Mouse (Mus musculus) erythroblast, adult 5-6 weeks (primary cell): ENCODE measurements around the gene Gli3. TPM values are rescaled to one million over a fixed set of nuclear protein-coding genes. Genes with fewer than 3 reads are reported as not detected.

Experiments
- ATAC-seq: replicated peaks from 2 replicates; pipeline ENCODE4 v1.8.0; 2016; ENCODE audit warnings: moderate number of reproducible peaks, mild to moderate bottlenecking, moderate TSS enrichment, inconsistent platforms; ENCODE audit not compliant: poor library complexity, low FRiP score, severe bottlenecking
- total RNA-seq, 2 experiments: library from RNA; stranded (forward) in 1 of 2; stranded (reverse) in 1 of 2; fragments of 150-400 nt in 1 of 2; fragments of 200-764, 138-1000 nt in 1 of 2; gene quantifications; 2 replicates each; pipeline versions ENCODE4 v1.2.3 to v1.2.4; 2015 to 2017; ENCODE audit warnings: low replicate concordance in 2 of 2

Gene Gli3
- total RNA-seq, 2 experiments from 2014 or later = not detected

- ATAC-seq = no peak
Measured at GRCm38 (mm10) chr13:15545346-15545896, 82.4 kb downstream of the Gli3 start.

GRCm38 (mm10) chr13:15546258-15546657, 83.2 kb downstream of the Gli3 start:
- no peak for ATAC-seq

- no peak for ATAC-seq
Measured at GRCm38 (mm10) chr13:15549466-15549865, 86.4 kb downstream of the Gli3 start.

GRCm38 (mm10) chr13:15550027-15550602, 87.1 kb downstream of the Gli3 start:
- no peak for ATAC-seq

- no peak for ATAC-seq
Measured at GRCm38 (mm10) chr13:15550731-15551130, 87.7 kb downstream of the Gli3 start.

- ATAC-seq = no peak
Measured at GRCm38 (mm10) chr13:15552009-15552408, 89.0 kb downstream of the Gli3 start.

GRCm38 (mm10) chr13:15556646-15557098, 93.6 kb downstream of the Gli3 start:
- no peak for ATAC-seq

GRCm38 (mm10) chr13:15561441-15561840, 98.4 kb downstream of the Gli3 start:
- no peak for ATAC-seq

GRCm38 (mm10) chr13:15570908-15571568, 108.0 kb downstream of the Gli3 start:
- ATAC-seq = no peak

- ATAC-seq = no peak
Measured at GRCm38 (mm10) chr13:15577133-15577917, 114.3 kb downstream of the Gli3 start.

- no peak for ATAC-seq
Measured at GRCm38 (mm10) chr13:15580458-15580857, 117.4 kb downstream of the Gli3 start.

GRCm38 (mm10) chr13:15585941-15586340, 122.9 kb downstream of the Gli3 start:
- ATAC-seq = no peak

GRCm38 (mm10) chr13:15588278-15589272, 125.5 kb downstream of the Gli3 start:
- no peak for ATAC-seq

GRCm38 (mm10) chr13:15590326-15590933, 127.4 kb downstream of the Gli3 start:
- ATAC-seq = no peak

GRCm38 (mm10) chr13:15596667-15597066, 133.6 kb downstream of the Gli3 start:
- no peak for ATAC-seq

- ATAC-seq = no peak
Measured at GRCm38 (mm10) chr13:15599741-15600140, 136.7 kb downstream of the Gli3 start.

GRCm38 (mm10) chr13:15602161-15602560, 139.1 kb downstream of the Gli3 start:
- no peak for ATAC-seq

GRCm38 (mm10) chr13:15602677-15603221, 139.7 kb downstream of the Gli3 start:
- ATAC-seq = no peak

- no peak for ATAC-seq
Measured at GRCm38 (mm10) chr13:15604074-15604473, 141.0 kb downstream of the Gli3 start.
